Mouse (Mus musculus) megakaryocyte progenitor cell, adult 5-6 weeks (primary cell): ENCODE measurements around the gene Ppm1n. TPM values are rescaled to one million over a fixed set of nuclear protein-coding genes. Genes with fewer than 3 reads are reported as not detected.

ENCODE experiments used
- ATAC-seq: replicated peaks from 2 replicates; pipeline ENCODE4 v1.8.0; 2016; ENCODE audit warnings: mild to moderate bottlenecking, moderate TSS enrichment, inconsistent platforms; ENCODE audit not compliant: poor library complexity
- total RNA-seq, 2 experiments: library from RNA; stranded (forward) in 1 of 2; stranded (reverse) in 1 of 2; fragments of 157-497, 149-512 nt in 1 of 2; fragments of 200-1000 nt in 1 of 2; gene quantifications; 2 replicates each; pipeline versions ENCODE4 v1.2.3 to v1.2.4; 2015 to 2017

Gene Ppm1n
- total RNA-seq (2015) (0.20 TPM in 1 of 2 replicates, not detected in the other), total RNA-seq (2017) (not detected in 2 replicates)

DNA sequence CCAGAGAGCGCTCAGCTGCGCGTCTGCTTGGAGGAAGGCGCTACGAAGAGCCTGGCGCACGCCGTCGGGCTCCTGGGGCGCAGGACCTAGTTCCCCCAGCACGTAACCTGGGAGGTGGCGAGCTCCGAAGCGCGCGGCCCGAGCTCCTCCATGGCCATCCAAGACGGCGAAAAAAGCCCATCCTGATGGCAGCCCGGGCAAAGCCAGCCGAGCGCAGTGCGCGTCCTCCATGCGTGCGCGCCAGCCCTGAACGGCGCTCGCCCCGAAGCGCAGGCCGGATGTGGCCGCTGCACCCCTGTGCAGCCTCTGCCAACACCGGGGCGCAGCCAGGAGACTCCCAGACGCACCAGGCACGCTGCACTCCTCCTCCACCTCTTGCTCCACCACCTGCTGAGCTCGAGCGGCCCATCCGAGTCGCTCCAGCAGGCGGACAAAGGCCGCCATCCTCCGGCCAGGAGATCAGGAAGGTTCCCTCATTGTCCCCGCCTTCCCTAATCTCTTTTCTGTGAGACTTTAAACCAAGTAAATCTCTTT lies at the start of gene Ppm1n:
Gene Ppm1n (minus strand): TSS at position 484 of the 534 bp plus-strand sequence.
- ATAC-seq = no peak

DNA sequence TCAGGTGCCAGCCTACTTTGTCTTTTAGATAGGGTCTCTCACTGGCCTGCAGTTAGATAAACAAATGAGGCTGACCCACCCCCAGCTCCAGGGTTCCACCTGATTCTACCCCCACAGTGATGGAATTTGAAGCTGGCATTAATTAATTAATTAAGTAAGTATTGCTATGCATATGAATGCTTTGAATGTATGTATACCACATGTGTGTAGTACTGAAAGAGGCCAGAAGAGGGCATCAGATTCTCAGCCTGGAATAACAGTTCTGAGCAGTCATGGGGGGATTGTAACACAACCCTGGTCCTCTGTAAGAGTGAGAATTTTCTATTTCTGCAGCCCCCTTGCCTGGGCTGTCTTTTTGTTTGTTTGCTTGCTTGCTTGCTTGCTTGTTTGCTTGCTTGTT lies 48.6 kb upstream of the Ppm1n start:
- no peak for ATAC-seq

DNA sequence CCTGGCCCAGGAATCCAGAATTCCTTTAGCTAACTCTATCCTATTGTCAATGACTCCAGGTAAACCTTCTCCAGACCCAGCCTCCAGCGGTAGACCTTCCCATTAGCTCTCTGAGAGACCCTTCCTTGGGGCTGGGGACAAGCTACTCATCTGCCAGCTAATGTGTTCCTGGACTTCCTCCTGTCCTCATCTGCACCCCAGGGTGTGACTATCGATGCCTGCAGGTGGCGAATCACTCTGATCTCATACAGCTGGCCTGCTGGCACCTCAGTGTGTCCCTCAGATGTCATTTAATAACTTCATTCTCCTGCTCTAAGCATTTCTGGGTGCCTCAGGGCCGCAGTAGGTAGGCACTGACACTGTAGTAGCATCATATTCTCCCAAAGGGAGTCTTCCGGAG lies 47.9 kb upstream of the Ppm1n start:
- no peak for ATAC-seq

DNA sequence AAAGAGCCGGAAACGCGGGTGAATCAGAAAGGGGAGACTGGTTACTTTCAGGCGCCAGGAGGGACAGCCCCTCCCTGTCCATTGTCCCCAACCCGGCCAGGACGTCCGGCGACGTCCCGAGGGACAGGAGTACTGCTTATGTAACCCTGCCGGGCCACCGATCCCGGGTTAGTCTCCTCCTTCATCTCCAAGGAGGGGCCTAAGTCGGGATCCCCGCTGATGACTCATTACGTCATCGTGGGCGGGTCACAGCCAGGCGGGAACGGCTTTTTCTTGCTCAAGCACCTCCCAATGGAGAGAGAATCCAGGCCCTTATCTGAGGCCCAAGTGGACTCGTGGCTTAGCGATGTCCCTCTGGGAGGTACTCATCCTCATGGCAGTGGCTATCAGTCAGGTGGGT lies 47.3 kb upstream of the Ppm1n start:
- peak; percentile 70 for ATAC-seq

DNA sequence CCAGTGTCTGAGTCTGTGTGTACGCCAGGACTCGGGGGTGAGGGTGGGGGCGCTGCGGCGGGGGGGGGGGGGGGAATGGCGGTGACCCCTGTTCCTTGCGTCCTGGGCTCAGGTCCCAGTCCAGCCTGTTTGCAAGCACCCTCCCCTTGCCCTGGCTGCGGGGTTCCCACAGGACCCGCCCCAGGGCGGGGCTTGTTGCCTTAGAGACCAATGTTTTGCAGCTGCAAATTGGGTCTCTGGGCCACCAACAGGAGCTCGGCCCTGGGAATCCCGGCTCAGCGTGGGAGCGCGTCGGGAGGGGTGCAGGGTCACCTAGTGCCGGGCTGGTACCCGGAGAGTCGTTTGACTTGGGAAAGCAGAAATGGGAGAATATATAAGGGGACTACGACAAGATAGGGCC lies 46.5 kb upstream of the Ppm1n start:
- peak; percentile 43 for ATAC-seq

DNA sequence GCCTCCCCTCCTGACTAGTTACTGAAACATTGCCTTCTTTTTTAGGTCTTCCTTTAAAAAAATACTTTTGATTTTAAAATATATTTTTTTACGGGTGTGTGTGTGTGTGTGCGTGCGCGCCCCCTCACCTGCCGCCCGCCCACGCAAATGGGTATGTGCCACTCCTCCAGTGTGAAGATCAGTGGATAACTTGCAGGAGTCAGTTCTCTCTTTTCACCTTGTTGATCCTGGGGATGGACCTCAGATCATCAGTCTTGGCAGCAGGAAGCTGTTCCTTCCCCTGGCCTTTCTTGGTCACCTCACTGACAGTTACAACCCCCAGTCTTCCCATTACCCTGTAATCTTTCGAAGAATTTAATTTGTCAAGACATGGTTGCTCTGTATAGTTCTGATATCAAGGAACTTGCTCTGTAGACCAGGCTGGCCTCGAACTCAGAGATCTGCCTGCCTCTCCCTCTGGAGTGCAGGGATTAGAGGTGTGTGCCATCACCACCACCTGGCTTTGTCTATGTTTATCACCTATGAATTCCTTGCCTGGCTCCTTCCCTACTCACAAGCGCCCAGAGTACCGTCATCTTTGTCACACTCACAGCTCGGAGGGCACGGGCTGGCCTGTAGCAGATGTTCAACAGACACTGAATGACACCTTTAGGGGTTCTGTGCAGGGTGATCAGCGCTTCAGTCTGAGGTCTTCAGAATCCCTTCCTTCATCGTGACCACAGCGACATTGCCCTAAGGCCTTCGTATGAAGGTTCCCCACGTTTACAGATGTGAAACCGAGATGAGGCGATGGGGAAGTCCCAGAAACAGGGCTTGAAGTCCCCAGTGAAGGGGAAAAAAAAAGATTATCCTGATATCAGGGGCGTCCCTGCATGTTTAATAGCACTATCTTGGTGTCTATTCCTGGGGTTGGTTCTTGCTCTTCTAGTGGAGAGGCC lies 45.7 kb upstream of the Ppm1n start:
- peak; percentile 59 for ATAC-seq

DNA sequence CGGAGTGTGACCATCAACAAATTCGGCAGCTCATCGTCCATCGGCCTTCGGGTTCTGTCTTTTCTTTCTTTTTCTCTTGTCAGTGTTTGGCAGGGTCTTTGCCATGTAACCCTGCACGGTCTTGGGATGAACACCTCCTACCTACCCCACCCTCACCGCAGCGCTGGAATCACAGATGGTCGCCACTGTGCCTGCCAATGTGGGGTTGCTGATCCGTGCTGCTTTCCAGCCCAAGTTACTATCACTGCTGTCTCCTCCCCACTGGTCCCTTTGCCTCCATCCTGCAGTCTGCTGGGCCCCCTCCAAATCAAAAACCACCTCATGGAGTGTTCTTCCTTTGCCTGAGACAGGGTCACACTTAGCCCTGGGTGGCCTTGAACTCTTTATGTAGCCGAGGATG lies 44.4 kb upstream of the Ppm1n start:
- ATAC-seq = no peak

DNA sequence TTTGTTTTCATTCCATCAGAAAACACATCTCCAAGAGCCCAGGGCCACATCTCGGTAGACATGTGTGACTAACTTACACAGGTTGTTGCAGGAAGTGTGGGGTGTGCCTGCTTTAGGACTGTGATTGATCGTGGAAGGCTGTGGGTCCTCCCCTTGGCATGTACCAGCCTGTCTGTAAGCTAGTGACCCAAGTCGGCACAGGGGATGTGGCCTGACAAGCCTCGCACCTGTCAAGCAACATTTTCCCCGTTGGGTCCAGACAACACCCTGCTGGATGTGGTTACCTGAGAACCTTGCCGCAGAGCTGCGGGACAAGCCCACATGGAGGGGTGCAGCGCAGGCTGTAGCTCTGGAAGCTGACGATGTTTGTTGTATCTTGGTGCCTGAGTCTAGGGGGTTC lies 42.6 kb upstream of the Ppm1n start:
- ATAC-seq = no peak

DNA sequence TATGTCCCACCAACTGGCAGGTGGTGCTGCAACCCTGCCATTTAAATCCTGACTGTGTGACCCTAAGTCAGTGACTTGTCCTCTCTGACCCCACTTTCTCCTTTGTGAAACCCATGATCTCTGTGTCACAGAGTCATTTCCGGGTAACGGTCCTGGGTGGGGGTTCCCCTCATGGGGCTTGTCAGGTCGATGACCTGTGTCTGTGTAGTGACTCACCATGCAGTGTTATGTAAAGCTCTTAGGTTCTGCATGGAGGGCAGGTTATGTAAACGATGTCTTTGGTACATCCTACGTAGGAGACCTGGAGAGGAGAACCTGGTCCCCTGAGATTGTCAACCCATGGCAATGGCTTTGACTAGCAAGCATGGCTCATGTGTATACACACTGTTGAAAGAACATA lies 41.6 kb upstream of the Ppm1n start:
- ATAC-seq = no peak; the same call in 1 of the 2 replicates

DNA sequence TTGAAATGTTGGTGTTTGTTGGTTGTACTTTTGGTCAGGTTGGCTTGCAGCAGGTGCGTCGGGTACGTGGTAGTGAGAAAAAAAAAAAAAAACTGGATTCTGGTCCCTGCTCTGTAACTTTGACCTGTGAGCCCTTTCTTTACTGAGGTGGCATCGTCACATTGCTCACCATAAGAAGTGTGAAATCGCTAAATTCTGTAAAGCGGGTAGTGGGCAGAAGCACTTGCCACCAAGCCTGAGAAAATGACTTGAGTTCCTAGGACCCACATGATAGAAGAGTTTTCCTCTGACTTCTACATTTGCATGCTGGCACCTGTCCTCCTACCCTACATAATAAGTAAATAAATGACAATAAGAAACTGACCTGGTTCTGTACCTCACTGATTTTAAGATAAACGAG lies 40.8 kb upstream of the Ppm1n start:
- no peak for ATAC-seq

DNA sequence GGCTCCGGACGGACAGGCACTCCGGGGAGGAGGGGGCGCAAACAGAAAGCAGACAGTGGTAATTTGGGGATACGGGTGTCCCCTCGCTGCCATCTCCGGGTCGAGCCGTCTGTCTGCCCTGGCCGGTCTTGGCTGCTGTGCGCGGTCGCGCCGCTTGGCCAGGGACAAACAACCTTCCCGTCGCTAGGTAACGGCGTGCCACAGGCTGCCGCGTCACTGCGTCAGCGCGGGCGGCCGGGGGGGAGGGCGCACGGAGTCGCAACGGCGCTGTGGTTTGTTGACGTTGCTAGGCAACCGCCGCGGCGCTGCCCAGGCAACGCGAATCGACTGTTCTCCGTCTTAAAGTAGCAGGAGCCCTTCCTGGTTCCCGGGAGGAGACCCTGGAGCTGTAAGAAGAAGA lies 40.0 kb upstream of the Ppm1n start:
- peak; percentile 82 for ATAC-seq

DNA sequence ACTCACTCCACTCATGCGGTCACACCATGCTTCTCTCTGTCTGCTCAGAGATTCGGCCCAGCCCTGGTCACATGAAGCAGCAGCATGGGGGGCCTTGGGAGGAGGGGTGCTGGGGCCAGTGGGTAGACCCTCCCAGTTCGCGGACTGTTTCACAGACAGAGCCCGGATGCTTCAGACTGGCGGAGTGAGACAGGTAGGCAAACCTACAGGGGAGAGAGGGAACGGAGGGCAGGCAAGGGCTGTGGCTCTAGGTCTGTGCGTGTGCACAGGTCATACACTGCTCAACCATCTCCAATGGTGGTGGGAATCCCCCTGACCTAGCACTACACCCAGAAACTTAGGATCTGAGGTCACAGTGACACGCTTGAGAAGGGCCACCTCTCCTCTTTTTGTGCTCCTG lies 39.6 kb upstream of the Ppm1n start:
- ATAC-seq = 0 out of 2 replicates have a peak, but pooled peaks have one; percentile 0

DNA sequence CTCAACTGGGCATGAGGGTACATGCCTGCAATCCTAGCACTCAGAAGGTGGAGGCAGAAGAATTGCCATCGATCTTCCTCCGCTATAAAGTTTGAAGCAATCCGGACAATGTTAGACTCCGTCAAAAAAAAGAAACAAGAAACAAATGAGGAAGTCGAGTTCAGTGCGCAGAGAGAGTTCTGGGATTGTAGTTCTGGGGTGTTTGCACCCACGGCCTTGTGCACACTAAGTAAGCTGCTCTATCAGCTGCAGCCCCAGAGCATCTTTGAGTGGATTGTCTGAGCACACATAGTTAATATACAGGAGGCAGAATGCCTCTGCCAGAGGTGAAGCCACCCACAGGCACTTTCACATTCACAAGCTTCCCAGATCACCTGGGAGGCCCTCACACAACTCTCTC lies 38.8 kb upstream of the Ppm1n start:
- ATAC-seq = no peak

DNA sequence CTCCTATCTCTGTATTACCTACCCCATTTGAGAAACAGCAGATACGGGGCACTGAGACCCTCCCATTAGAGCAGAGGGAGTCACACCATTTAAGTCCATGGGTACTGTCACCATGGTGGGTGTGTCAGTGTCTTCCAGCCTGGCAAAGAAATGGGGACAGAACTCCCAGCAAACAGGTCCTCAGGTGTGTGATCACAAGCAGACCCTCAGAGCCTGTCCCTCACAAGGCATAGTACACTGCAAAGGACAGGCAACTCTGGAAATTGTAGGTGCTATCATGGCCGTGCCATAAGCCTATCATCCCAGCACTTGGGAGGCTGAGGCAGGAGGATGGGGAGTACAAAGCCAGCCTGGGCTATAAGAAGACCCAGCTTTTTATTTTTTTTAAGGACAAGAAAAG lies 38.3 kb upstream of the Ppm1n start:
- no peak for ATAC-seq

DNA sequence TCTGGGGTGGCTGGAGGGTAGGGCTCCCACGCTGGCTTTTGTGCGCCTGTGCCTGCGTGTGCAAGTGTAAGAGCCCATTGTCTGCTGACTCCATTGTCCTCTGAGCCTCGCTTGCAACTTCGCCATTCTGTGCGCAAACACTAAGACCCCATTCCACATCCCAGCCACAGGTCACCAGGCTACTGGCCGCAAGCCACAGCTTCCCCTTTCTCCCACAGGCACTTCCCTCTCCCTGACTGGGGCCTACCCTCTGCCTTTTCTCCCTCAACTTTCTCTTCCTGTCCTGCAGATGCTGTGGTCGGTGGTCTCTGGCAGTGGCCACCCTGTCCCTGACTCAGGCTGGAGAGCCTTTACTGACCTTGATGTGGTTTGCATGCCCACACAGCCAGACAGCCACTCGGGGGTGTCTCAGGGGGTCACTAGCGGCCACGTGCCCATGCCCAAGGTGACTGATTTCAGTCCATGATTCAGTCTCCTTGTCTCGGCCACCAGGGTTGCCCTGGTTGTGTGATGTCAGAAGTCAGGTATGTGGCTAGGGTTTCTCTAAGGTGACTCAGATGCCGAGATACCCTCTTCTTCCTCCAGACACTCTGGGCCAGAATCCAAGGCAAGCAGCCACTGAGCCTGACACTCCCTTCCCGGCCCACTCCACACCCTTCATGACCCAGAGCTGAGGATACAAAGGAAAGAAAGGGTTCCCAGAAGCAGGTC lies 36.7 kb upstream of the Ppm1n start:
- peak; percentile 73 for ATAC-seq

DNA sequence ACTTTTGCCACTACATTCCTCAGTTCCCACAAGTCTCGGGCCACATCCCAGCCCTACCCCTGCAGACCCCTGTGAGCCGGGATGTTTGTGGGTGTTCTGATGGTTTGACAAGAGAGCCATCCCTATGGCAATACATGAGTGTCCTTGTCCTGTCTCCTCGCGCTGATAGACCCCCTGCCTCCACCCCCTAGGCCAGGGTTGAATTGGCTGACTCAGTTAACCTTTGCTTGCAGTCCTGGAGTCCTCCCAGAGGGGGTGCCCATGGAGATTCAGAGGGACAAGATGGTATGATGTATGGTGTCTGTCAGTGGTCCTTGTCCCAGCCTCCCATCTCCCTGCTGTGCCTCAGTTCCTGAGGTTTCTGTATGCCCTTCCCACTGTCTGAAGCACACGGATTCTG lies 34.2 kb upstream of the Ppm1n start:
- ATAC-seq = no peak

DNA sequence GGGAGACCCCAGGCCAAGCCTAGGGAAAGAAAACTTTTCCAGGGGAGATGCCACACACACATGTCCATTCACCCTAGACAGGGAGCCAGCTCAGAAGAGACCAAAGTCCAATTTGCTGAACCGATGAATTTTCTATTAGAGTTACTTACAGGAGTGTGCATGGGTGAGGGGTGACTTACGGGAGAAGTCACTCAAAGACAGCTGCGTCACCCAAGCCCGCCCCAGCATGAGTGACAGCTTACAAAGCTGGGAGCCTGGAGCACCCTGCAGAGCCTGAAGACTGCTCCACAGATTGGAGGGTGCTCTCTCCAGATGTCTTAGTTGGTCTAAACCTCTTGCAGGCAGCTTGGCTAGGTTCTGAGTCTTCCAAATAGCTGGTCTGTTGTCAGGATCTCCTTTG lies 32.1 kb upstream of the Ppm1n start:
- no peak for ATAC-seq

DNA sequence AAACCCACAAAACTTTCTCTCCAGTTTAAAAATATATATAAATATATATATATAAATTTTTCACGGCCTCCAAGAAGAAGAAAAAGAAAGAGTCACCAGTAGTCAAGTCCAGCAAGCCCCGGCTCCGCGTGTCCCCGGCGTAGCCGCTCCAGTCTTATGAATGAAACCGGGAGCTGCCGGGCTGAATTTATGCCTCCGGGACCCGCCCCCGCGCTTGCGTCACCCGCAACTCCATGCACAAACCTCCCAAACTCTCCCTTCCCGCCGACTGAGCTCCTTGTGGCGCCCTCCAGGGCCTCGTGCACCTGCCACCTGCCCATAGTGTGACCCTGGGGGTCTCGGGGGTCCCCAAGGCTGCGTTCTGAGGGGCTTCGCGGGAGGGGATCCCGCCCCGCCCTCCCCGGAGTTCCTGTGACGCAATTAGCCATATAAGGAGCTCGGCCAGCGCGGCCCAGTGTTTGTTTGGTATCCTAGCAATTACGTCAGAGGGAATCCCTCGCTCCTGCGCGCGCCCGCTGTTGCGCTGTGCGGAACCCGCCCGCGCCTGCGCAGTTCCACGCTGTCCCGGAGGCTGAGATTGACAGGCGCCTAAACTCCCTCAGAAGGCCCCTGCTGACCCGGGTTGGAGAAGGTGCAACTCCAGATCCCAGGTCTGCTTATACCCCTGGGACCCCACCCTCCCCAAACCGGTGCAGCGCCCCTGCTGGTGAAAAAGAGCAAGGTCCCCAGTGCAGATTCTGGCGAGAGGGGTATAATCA lies 30.2 kb upstream of the Ppm1n start, which contains the start of gene Fosb:
Gene Fosb (minus strand): TSS at position 168 of the 758 bp plus-strand sequence.
- peak; percentile 66 for ATAC-seq

DNA sequence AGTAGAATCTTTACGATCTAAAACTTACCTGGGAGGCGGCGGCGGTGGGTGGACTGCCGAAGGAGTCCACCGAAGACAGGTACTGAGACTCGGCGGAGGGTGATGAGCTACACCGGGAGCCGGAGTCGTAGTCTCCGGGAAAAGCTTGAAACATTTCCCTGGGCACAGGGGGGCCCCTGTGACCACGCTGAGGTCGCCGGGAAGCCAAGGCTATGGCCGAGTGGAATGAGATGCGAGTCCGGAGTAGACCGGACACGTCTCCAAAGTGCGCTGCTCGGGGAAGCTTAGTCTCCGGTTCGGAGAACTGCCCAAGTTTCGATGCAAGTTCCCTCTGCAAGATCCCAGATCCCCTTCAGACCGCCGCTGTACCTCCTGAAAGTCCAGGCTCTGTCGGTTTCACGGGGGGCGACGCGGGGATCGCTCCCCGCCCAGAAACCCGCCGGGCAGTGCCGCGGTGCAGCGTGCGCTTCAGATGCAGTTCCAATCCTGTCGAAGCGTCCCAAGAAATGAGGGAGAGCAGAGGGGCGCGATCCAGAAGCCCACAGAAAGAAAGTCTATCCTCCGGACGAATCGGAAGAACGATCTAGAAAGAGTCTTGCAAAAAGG lies 29.5 kb upstream of the Ppm1n start:
- ATAC-seq = no peak

DNA sequence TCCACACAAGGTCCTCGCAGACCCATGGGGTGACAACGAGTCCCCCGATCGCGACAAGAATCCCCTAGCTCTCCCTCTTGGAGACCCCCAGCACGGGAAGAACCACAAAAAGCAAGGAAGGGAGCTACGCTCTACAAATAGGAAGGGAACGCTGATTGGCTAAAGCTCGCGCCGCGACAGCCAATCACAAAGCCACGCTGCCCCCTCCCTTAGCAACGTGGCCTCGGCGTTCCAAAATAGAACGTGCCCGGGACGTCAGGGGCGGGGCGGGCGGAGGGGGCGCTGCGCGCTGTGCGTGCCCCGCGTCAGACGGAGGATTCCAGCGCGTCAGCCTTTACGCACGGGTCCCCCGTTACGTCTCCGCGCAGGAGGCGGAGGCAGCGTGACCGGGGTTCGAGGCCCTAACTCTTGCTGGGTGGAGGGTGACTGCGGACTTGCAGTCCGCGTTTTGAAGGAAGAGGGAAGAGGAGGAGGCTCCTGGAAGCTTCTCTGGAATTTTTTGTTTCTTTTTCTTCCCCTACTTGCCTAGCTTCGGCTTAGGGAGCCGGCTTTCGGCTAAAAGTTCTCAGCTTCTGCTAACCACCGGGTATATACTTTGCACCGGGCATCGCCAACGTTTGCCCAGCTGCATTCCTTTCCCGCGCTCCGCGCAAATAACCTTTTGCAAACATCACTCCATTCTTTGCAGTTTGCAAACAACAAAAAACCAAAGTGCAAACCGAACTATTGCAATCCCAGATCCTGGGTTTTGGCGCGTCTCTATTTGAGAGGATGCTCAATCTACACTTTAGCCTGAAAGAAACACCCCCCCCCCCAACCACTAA lies 28.8 kb upstream of the Ppm1n start:
- ATAC-seq = peak; percentile 77
